Mouse (Mus musculus) cerebellum, postnatal 25 days (tissue): ENCODE results near the gene Ntf3.
A peak's percentile ranks its signal among the peaks of the same experiment; 100 is the strongest.

Experiments used
- DNase-seq, 2 experiments: peaks; one replicate each; pipeline ENCODE4 v3.0.0; 2021; ENCODE audit warnings: mixed read lengths in 2 of 2

Gene Ntf3

DNA sequence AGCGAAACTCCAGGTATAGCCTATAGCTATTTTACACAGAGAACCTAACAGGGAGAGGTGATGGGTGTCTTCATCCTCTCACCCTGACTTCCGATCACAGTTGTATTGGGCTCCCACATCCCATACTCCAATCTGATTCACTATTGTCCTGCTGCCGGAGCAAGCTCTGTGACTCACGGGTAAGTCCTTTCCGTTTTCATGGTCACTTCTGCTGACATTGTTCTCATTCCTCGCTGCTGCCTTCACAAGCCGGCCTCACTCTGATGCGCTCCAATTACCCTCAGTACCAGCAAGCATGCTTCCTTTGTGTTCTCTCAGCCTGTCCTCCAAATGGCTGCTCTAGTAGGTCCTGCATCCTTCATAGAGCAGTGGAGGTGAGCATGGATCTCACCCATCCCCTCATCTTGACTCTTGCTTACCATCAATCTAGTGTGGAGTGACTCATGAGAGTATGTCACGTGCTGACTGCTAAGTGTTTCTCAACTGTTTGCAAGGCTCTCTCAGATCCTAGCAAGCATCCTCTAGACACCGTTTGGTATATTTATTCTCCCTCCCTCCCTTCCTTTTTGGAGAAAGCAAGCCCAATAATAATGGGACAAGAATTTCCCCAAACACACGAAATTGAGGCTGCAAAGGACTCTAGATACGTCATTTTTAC, 61.5 kb downstream of the Ntf3 start:
- no peak for DNase-seq

DNA sequence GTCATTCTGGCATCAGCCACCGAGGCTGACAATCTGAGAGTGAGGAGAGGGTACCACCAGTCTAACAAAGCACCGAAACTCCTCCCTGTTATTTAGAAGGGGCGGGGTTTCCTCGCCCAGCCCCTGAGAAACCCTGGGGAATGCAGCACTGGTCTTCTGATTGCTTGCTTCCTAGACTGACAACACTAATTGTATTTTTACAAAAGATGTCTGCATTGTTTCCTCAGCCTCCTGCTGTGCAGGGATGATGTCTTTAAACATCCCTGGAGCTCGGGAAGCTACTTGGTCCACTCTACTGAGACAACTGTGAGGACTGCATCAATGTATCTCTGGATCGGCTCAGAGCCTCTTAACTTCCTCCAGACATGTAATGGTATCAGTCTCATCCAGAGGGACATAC, 64.1 kb downstream of the Ntf3 start:
- DNase-seq = no peak

DNA sequence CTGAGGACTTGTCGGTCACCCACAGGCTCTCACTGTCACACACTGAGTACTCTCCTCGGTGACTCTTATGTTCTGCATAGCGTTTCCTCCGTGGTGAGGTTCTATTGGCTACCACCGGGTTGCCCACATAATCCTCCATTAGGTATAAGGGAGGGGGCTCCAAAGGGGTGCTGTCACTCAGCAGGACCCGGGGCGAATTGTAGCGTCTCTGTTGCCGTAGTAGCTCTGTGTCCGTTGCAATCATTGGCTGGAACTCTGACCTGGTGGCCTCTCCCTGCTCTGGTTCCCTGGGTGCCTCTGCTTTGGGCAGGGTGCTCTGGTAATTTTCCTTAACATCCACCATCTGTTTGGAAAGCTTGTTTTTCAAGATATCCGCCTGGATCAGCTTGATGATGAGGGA, 64.7 kb downstream of the Ntf3 start:
- DNase-seq = no peak

DNA sequence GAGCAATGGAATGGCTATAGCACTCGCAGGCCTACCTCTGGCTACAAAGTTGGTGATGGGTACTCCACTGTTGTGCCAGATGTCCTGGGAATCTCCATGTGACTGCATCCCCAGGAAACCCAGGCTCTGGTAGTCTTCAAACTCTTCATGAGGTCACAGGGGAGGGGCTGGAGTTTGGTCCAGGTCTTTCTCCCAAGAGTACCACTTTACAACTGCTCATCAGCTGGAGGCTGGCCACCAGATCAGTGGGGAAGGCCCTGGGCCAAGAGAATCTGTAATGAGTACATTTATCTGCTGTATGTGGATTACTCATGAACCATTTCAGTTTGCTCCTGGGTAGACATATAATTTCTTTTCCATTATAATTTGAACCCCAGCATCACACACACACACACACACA, 66.1 kb downstream of the Ntf3 start:
- no peak for DNase-seq

GRCm38 (mm10) chr6:126097471-126097870, 69.2 kb downstream of the Ntf3 start:
- no peak for DNase-seq

GRCm38 (mm10) chr6:126096085-126096484, 70.6 kb downstream of the Ntf3 start:
- DNase-seq = peak in 1 of 2 experiments; percentile 38

DNA sequence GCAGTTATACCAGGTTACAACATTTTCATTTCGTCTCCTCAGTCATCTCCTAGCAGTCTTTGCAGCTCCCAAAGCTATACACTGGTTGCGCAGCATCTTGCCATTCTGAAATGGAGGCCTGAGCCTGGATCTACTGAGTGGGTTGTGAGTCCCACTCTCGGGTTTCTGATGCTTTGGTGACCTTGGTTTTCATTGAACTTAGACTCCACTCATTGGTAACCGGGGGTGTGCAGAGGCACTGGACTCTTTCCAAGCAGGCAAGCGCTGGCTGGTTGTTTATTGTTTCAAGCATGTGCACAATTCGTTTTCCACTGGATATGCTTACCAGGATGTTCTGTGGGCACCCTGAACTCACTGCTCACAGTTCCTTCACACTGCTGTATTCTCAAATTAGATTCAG, 71.7 kb downstream of the Ntf3 start:
- DNase-seq = no peak

- no peak for DNase-seq
Observed at GRCm38 (mm10) chr6:126092026-126092425, 74.7 kb downstream of the Ntf3 start.

- no peak for DNase-seq
Observed at GRCm38 (mm10) chr6:126090063-126090462, 76.6 kb downstream of the Ntf3 start.

- DNase-seq = no peak
Observed at GRCm38 (mm10) chr6:126088489-126089265, 78.0 kb downstream of the Ntf3 start.

DNA sequence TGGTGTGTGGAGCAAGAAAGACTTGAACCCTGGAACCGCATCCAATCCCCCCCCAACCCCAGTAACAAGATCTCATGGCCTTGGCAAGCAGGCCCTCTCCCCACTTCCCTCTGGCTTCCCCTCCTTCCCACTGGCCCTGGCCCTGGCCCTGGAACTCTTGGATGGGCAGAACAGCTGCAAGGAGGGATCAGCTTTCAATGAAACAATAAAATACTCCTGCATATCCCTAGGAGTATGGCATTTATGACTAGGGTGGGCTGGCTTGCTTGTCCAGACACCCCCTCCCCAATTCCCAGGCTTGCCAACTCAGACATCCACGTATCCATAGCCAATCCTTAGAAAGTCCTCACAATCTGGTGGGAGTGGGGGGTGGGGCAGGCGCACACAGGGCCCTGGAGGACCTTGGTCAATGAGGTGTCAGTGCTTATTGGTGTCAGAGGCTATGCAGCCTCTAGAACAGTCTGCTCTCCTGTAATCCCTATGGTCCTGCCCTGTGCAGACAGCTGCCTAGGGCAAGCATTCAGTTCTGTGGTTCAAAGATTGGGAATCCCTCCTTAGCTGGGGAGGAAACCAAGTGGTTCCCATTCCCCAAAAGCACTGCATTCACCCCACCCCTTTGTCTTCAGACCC, 80.3 kb downstream of the Ntf3 start:
- DNase-seq = no peak

DNA sequence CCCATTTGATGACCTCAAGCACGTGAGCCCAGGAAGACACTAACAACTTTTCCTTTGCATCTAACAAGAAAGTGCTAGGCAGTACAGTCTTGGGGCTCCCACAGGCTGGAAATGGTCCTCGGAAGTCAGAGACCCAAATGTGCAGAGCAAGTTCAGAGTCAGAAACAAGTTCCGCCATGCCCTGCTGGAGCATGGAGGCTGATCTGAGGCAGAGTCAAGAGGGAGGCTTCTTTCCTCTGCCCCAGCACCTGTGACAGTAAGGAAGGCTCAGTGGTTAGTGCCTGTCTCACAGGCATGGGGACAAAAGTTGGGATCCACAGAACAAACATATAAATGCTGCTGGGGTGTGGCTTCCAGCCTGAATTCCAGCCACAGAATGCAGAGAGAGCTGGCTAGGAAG, 86.2 kb downstream of the Ntf3 start:
- DNase-seq = no peak

- DNase-seq = no peak
Observed at GRCm38 (mm10) chr6:126057706-126058105, 109.0 kb downstream of the Ntf3 start.

DNA sequence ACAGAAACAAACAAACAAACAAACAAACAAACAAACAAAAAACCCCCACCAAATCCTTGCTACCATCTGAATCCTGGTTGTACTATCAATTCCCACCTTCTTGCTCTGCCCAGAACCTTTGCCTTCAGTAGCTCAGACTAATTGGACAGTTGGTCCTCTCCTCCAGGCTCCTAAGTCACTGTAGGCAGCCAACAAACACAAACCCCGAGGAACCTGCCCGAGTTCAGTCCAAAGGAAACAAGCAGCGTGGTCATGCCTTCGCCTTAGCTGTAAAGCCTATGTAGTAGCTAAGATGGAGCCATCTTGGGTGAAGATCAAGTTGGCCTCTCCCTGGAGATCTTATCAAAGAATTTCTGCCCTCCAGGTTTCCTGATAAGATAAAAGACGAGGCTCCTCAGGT, 113.6 kb downstream of the Ntf3 start:
- peak; percentile 42 to 43 for DNase-seq
